Comparison of ENCODE assay signal across 27 mouse cellular contexts in genomic region chr11:119766023-119766422, GRCm38 (mm10).
DNase-seq lines count a peak whose midpoint lies in the region; ATAC-seq and TF ChIP-seq lines count a peak whose summit lies in the region.
"Had no signal": no experiment of that assay in that cellular context is flagged by ENCODE, and none has a peak within 500 bp of the region (broad histone marks: within the 10 kb centered on the region; RNA-seq: fewer than 3 reads in every experiment).

No protein-coding gene starts in this region.

- no peak overlapping the region for H3K4me2 ChIP-seq in forebrain, embryonic 12.5 days
- H3K4me2 ChIP-seq in forebrain, embryonic 11.5 days (ENCODE audit: low read depth, low read length, severe bottlenecking): no peak overlapping the region
- no peak overlapping the region for H3K4me2 ChIP-seq in hindbrain, postnatal 0 days (ENCODE audit: low read depth, low read length)
- no peak overlapping the region for H3K4me2 ChIP-seq in midbrain, embryonic 12.5 days (replicated peaks)
- H3K4me2 ChIP-seq in midbrain, embryonic 15.5 days: no peak overlapping the region
- no peak overlapping the region for H3K4me2 ChIP-seq in neural tube, embryonic 12.5 days (replicated peaks)
- H3K4me2 ChIP-seq: embryonic facial prominence, embryonic 13.5 days; forebrain, embryonic 13.5 days; heart, embryonic 15.5 days; limb, embryonic 15.5 days; liver, embryonic 13.5 days had no signal

- no peak for ATAC-seq in forebrain, embryonic 12.5 days (ENCODE audit: low FRiP score)
- no peak for ATAC-seq in forebrain, embryonic 11.5 days (replicated peaks; ENCODE audit: low FRiP score)
- ATAC-seq in hindbrain, postnatal 0 days: no peak
- no peak for ATAC-seq in midbrain, embryonic 12.5 days (ENCODE audit: low FRiP score, low read depth)
- no peak for ATAC-seq in midbrain, embryonic 15.5 days (replicated peaks)
- 0 out of 2 replicates have a peak, but pooled peaks have one; percentile 25 for ATAC-seq in neural tube, embryonic 12.5 days (ENCODE audit: low FRiP score, low read depth)
- ATAC-seq: forebrain, embryonic 13.5 days; inflammation-experienced regulatory T-cells, adult 6 months; lung, postnatal 0 days had no signal

- H3K9me3 ChIP-seq in forebrain, embryonic 12.5 days: no peaks in the 10 kb centered on the region
- H3K9me3 ChIP-seq in forebrain, embryonic 11.5 days (ENCODE audit: control insufficient read depth, low read length): no peaks in the 10 kb centered on the region
- H3K9me3 ChIP-seq in hindbrain, embryonic 10.5 days: no peaks in the 10 kb centered on the region
- no peaks in the 10 kb centered on the region for H3K9me3 ChIP-seq in hindbrain, postnatal 0 days (ENCODE audit: low read length)
- H3K9me3 ChIP-seq in midbrain, embryonic 12.5 days: no peaks in the 10 kb centered on the region
- no peaks in the 10 kb centered on the region for H3K9me3 ChIP-seq in midbrain, embryonic 15.5 days
- H3K9me3 ChIP-seq in neural tube, embryonic 12.5 days: no peaks in the 10 kb centered on the region
- H3K9me3 ChIP-seq: embryonic facial prominence, embryonic 13.5 days; forebrain, embryonic 13.5 days; G1E; heart, embryonic 15.5 days; limb, embryonic 10.5 days; limb, embryonic 15.5 days; liver, embryonic 13.5 days had no signal

- H3K27ac ChIP-seq in forebrain, embryonic 12.5 days: peak overlapping the region; percentile 50; the same call in 1 of the 2 replicates
- no peak overlapping the region for H3K27ac ChIP-seq in forebrain, embryonic 11.5 days (ENCODE audit: low read depth, low read length)
- H3K27ac ChIP-seq in hindbrain, embryonic 10.5 days: peak overlapping the region; percentile 74
- no peak overlapping the region for H3K27ac ChIP-seq in hindbrain, postnatal 0 days
- peak overlapping the region; percentile 69; the same call in 1 of the 2 replicates for H3K27ac ChIP-seq in midbrain, embryonic 12.5 days (replicated peaks)
- no peak overlapping the region for H3K27ac ChIP-seq in midbrain, embryonic 15.5 days
- H3K27ac ChIP-seq in neural tube, embryonic 12.5 days: no peak overlapping the region
- H3K27ac ChIP-seq: embryonic facial prominence, embryonic 13.5 days; forebrain, embryonic 13.5 days; heart, embryonic 15.5 days; limb, embryonic 10.5 days; limb, embryonic 15.5 days; liver, embryonic 13.5 days; macrophage had no signal

- no peak overlapping the region for H3K4me3 ChIP-seq in forebrain, embryonic 12.5 days (replicated peaks)
- H3K4me3 ChIP-seq in forebrain, embryonic 11.5 days (ENCODE audit: low read depth, low read length): no peak overlapping the region
- no peak overlapping the region for H3K4me3 ChIP-seq in hindbrain, embryonic 10.5 days
- no peak overlapping the region for H3K4me3 ChIP-seq in hindbrain, postnatal 0 days (ENCODE audit: low read length)
- no peak overlapping the region for H3K4me3 ChIP-seq in midbrain, embryonic 12.5 days
- no peak overlapping the region for H3K4me3 ChIP-seq in midbrain, embryonic 15.5 days
- no peak overlapping the region for H3K4me3 ChIP-seq in neural tube, embryonic 12.5 days
- H3K4me3 ChIP-seq: embryonic facial prominence, embryonic 13.5 days; forebrain, embryonic 13.5 days; heart, embryonic 15.5 days; limb, embryonic 10.5 days; limb, embryonic 15.5 days; liver, embryonic 13.5 days had no signal

- H3K36me3 ChIP-seq in forebrain, embryonic 12.5 days (replicated peaks): 0 out of 2 replicates have a peak, but pooled peaks cover under 1% of the 10 kb centered on the region
- no peaks in the 10 kb centered on the region for H3K36me3 ChIP-seq in forebrain, embryonic 11.5 days (ENCODE audit: control insufficient read depth, insufficient read depth, low read length)
- peaks cover 10% of the 10 kb centered on the region for H3K36me3 ChIP-seq in hindbrain, embryonic 10.5 days
- no peaks in the 10 kb centered on the region for H3K36me3 ChIP-seq in hindbrain, postnatal 0 days (ENCODE audit: insufficient read depth, low read length)
- H3K36me3 ChIP-seq in midbrain, embryonic 12.5 days: no peaks in the 10 kb centered on the region
- no peaks in the 10 kb centered on the region for H3K36me3 ChIP-seq in midbrain, embryonic 15.5 days (replicated peaks)
- H3K36me3 ChIP-seq in neural tube, embryonic 12.5 days: no peaks in the 10 kb centered on the region
- H3K36me3 ChIP-seq: heart, embryonic 15.5 days had no signal

- no peak for DNase-seq in forebrain, embryonic 11.5 days (ENCODE audit: low spot score)
- DNase-seq in hindbrain, embryonic 10.5 days (ENCODE audit: low spot score): no peak
- DNase-seq in hindbrain, postnatal 0 days (ENCODE audit: low spot score): no peak
- no peak for DNase-seq in frontal cortex, postnatal 14 days (ENCODE audit: low spot score in 2 of 2)
- DNase-seq: adrenal gland, postnatal 10 days; gastrocnemius, postnatal 36 days; heart, postnatal 4 days; kidney, adult 11 months; kidney, postnatal 14 days; layer of hippocampus, adult 9-11 months; liver, embryonic 13.5 days; lung, adult 18-20 months; thymus, adult 2 months; thymus, postnatal 36 days had no signal

- TF ChIP-seq CTCF in hindbrain, postnatal 0 days (IDR thresholded peaks at IDR 0.05; ENCODE audit: low read depth): no peak

- H3K9ac ChIP-seq in forebrain, embryonic 12.5 days: no peak overlapping the region
- no peak overlapping the region for H3K9ac ChIP-seq in forebrain, embryonic 11.5 days (ENCODE audit: low read length)
- H3K9ac ChIP-seq in hindbrain, postnatal 0 days (replicated peaks; ENCODE audit: low read length): no peak overlapping the region
- no peak overlapping the region for H3K9ac ChIP-seq in midbrain, embryonic 12.5 days (replicated peaks)
- no peak overlapping the region for H3K9ac ChIP-seq in midbrain, embryonic 15.5 days
- no peak overlapping the region for H3K9ac ChIP-seq in neural tube, embryonic 12.5 days
- H3K9ac ChIP-seq: embryonic facial prominence, embryonic 13.5 days; forebrain, embryonic 13.5 days; heart, embryonic 15.5 days; limb, embryonic 15.5 days; liver, embryonic 13.5 days had no signal

- peaks cover 28% of the 10 kb centered on the region for H3K4me1 ChIP-seq in forebrain, embryonic 12.5 days
- peaks cover 5% of the 10 kb centered on the region; the same call in 1 of the 2 replicates for H3K4me1 ChIP-seq in forebrain, embryonic 11.5 days (replicated peaks; ENCODE audit: control insufficient read depth, insufficient read depth, low read length)
- H3K4me1 ChIP-seq in hindbrain, embryonic 10.5 days (replicated peaks): peaks cover 34% of the 10 kb centered on the region
- H3K4me1 ChIP-seq in hindbrain, postnatal 0 days (ENCODE audit: insufficient read depth, low read length): peaks cover 16% of the 10 kb centered on the region
- H3K4me1 ChIP-seq in midbrain, embryonic 12.5 days: peaks cover 24% of the 10 kb centered on the region
- peaks cover 30% of the 10 kb centered on the region for H3K4me1 ChIP-seq in midbrain, embryonic 15.5 days
- peaks cover 41% of the 10 kb centered on the region for H3K4me1 ChIP-seq in neural tube, embryonic 12.5 days
- H3K4me1 ChIP-seq: limb, embryonic 15.5 days had no signal

- WGBS in forebrain, embryonic 12.5 days: 87% methylated on average over 6 of the region's 6 CpGs
- 84% methylated on average over 6 of the region's 6 CpGs for WGBS in forebrain, embryonic 11.5 days
- WGBS in hindbrain, embryonic 10.5 days: 88% methylated on average over 6 of the region's 6 CpGs
- 77% methylated on average over 6 of the region's 6 CpGs for WGBS in hindbrain, postnatal 0 days
- WGBS in midbrain, embryonic 12.5 days: 89% methylated on average over 6 of the region's 6 CpGs
- 84% methylated on average over 6 of the region's 6 CpGs for WGBS in midbrain, embryonic 15.5 days
- WGBS in neural tube, embryonic 12.5 days: 70% methylated on average over 6 of the region's 6 CpGs

- H3K27me3 ChIP-seq in forebrain, embryonic 12.5 days: no peaks in the 10 kb centered on the region
- H3K27me3 ChIP-seq in forebrain, embryonic 11.5 days (ENCODE audit: control insufficient read depth, insufficient read depth, low read length): no peaks in the 10 kb centered on the region
- H3K27me3 ChIP-seq in hindbrain, embryonic 10.5 days (ENCODE audit: insufficient read depth, poor library complexity, severe bottlenecking): no peaks in the 10 kb centered on the region
- no peaks in the 10 kb centered on the region for H3K27me3 ChIP-seq in hindbrain, postnatal 0 days (ENCODE audit: insufficient read depth, low read length)
- H3K27me3 ChIP-seq in midbrain, embryonic 12.5 days: no peaks in the 10 kb centered on the region
- H3K27me3 ChIP-seq in midbrain, embryonic 15.5 days (replicated peaks): no peaks in the 10 kb centered on the region
- no peaks in the 10 kb centered on the region for H3K27me3 ChIP-seq in neural tube, embryonic 12.5 days (replicated peaks)
- H3K27me3 ChIP-seq: embryonic facial prominence, embryonic 13.5 days; forebrain, embryonic 13.5 days; heart, embryonic 15.5 days; limb, embryonic 15.5 days; liver, embryonic 13.5 days had no signal

Comparison
In these comparisons a context has a peak if more than half of its experiments do, and no peak if none do; other contexts are left out.
1. H3K27ac ChIP-seq: peak in forebrain, embryonic 12.5 days (single experiment), hindbrain, embryonic 10.5 days (single experiment) and midbrain, embryonic 12.5 days (single experiment); none in forebrain, embryonic 11.5 days (single experiment), hindbrain, postnatal 0 days (single experiment), midbrain, embryonic 15.5 days (single experiment) and neural tube, embryonic 12.5 days (single experiment).